ENCODE assay signal across 19 mouse cellular contexts in the genomic region with DNA sequence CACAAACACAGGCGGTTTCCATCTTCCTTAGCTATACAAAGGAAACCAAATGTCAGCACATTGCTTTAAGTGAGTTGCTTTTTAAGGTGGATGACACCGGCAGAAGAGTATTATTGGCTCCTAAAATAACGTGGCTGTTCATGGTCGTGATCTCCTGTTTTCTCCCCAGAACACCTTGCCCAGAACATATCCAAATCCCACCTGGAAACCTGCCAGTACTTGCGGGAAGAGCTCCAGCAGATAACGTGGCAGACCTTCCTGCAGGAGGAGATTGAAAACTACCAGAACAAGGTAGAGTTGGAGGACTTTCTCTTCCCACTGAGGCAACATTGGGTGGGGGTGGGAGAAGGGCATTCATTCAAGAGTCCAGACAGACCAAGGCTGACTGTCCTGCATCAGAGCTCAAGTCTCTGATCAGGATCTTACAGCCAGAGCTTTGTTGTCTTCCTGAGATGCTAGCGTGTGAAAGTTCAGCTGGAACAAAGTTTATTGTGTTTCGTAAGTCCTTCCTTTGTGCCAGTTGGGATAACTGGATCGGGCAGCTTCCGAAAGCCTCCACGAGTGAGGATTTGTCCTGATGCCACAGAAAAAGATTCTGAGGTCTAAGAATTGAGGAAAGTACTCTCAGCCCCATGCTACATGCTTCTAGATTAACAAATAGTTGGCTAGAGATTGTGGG. TPM values are rescaled to one million over a fixed set of nuclear protein-coding genes. Genes with fewer than 3 reads are reported as not detected.
DNase-seq lines count a peak whose midpoint lies in the region; TF ChIP-seq lines count a peak whose summit lies in the region.
"Had no signal": no experiment of that assay in that cellular context is flagged by ENCODE, and none has a peak within 500 bp of the region (broad histone marks: within the 10 kb centered on the region; RNA-seq: fewer than 3 reads in every experiment).

No protein-coding gene starts in this region.

- peak; percentile 37 for DNase-seq in adrenal gland, postnatal 10 days
- no peak for DNase-seq in adrenal gland, postnatal 4 days (ENCODE audit: low spot score in 2 of 2)
- peak; percentile 24 for DNase-seq in ovary, adult 18-20 months (ENCODE audit: low spot score)
- DNase-seq in ovary, postnatal 14 days (ENCODE audit: low spot score) = no peak
- peak; percentile 57 to 59 for DNase-seq in cerebellum, adult 2 months
- peak; percentile 50 to 62 for DNase-seq in cerebellum, postnatal 36 days
- DNase-seq in thymus, postnatal 4 days = no peak
- no peak for DNase-seq in gastrocnemius, postnatal 14 days
- DNase-seq: embryo, embryonic 11 days; forebrain, postnatal 0 days; heart, postnatal 36 days; kidney, adult 11 months; right cerebral cortex, postnatal 25 days had no signal

- H3K4me3 ChIP-seq in cerebellum, adult 2 months (replicated peaks; ENCODE audit: insufficient read depth, low read depth, low read length) = no peak overlapping the region
- H3K4me3 ChIP-seq: hindbrain, embryonic 15.5 days; limb, embryonic 13.5 days; liver, embryonic 15.5 days; midbrain, embryonic 12.5 days; neural tube, embryonic 12.5 days; stomach, embryonic 15.5 days had no signal

- TF ChIP-seq POLR2A in cerebellum, adult 2 months (IDR thresholded peaks at IDR 0.05; ENCODE audit: borderline replicate concordance, insufficient read depth, low read length) = no peak

- no peaks in the 10 kb centered on the region for H3K27me3 ChIP-seq in cerebellum, adult 2 months (ENCODE audit: control insufficient read depth, insufficient read depth, low read length)
- H3K27me3 ChIP-seq: hindbrain, embryonic 15.5 days; liver, embryonic 15.5 days; midbrain, embryonic 12.5 days; neural tube, embryonic 12.5 days; stomach, embryonic 15.5 days had no signal

- H3K27ac ChIP-seq in cerebellum, adult 2 months (ENCODE audit: insufficient read depth, low read length) = no peak overlapping the region
- H3K27ac ChIP-seq: hindbrain, embryonic 15.5 days; limb, embryonic 13.5 days; liver, embryonic 15.5 days; midbrain, embryonic 12.5 days; neural tube, embryonic 12.5 days; stomach, embryonic 15.5 days had no signal

- WGBS in cerebellum, adult 2 months = 46% methylated on average over 11 of the region's 11 CpGs

- TF ChIP-seq CTCF in cerebellum, adult 2 months (IDR thresholded peaks at IDR 0.05; ENCODE audit: borderline replicate concordance, insufficient read depth, low read depth, low read length) = no peak

- peaks cover 11% of the 10 kb centered on the region for H3K4me1 ChIP-seq in cerebellum, adult 2 months (ENCODE audit: control insufficient read depth, insufficient read depth, low read length)
- H3K4me1 ChIP-seq: hindbrain, embryonic 15.5 days; liver, embryonic 15.5 days; neural tube, embryonic 12.5 days; stomach, embryonic 15.5 days had no signal

- intact Hi-C loops in gastrocnemius, postnatal 14 days (cut with DNase I; ENCODE audit: low total_unique reads) = no loop called here

RNA-seq across cellular contexts. Expression of a gene that starts 26.5 kb away (rescaled TPM):
- total RNA-seq in adrenal gland, postnatal 10 days (2021) = 10 to 100 TPM; 13.2 to 18.0 TPM
- 10 to 100 TPM; 20.4 to 20.8 TPM for total RNA-seq in adrenal gland, postnatal 4 days (2021)
- polyA plus RNA-seq in cerebellum, adult 2 months (2012; rRNA removed) = 8.4 and 8.7 TPM in 2 replicates
- total RNA-seq in gastrocnemius, postnatal 14 days (2021) = 1 to 10 TPM; 5.0 to 6.4 TPM

Comparison
In these comparisons a context has a peak if more than half of its experiments do, and no peak if none do; other contexts are left out.
1. DNase-seq: peak in adrenal gland, postnatal 10 days (single experiment), ovary, adult 18-20 months (single experiment), cerebellum, adult 2 months (2 of 2) and cerebellum, postnatal 36 days (2 of 2); none in adrenal gland, postnatal 4 days (0 of 2), ovary, postnatal 14 days (single experiment), thymus, postnatal 4 days (single experiment) and gastrocnemius, postnatal 14 days (single experiment).